Mouse (Mus musculus): ENCODE data around the gene Ankrd28.
"Not testable (repeated sequence)": the region's sequence is repeated elsewhere in the genome, so short reads cannot be mapped to it uniquely, and the experiment has no call there.

Gene Ankrd28

DNA sequence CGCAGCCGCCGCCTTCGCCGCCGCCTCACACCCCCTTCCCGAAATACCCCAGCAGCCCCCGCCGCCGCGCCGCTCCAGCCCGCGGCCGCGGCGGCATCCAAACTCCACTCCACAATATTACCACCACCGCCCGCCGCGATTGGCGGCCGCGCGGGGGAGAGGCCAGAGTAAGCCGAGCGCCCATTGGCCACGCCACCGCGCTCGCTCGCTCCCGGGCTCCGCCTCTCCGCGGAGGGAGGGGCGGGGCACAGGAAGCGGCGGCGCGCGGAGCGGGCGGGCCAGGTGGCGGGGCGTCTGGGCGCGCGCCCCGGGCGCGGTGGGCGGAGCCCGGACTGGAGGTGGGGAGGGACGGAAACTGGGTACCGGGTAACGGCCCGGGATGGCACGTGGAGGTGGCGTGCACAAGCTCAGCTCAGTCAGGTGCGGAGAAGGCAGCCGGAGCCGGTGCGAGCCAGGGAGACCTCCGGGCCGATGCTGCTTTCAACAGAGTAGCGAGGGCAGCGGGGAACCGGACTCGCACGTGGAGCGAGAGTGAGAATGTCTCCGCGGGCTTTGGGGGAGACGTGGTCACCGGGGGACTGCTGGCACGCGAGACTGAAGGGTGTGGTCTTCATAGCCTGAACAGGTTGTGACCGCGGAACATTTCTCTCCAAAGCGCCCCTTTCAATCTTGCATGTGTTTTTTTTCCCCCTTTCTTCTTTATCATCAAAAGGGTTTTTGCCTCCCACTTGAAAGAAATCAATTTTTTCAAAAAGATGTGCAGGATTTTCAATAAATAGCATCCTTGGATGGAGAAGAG, at the start of gene Ankrd28:
Gene Ankrd28 (minus strand): TSS at position 81 of the 799 bp plus-strand sequence.
- peak; percentile 95 to 98 for DNase-seq (ENCODE audit: low spot score in 2 of 2)

DNA sequence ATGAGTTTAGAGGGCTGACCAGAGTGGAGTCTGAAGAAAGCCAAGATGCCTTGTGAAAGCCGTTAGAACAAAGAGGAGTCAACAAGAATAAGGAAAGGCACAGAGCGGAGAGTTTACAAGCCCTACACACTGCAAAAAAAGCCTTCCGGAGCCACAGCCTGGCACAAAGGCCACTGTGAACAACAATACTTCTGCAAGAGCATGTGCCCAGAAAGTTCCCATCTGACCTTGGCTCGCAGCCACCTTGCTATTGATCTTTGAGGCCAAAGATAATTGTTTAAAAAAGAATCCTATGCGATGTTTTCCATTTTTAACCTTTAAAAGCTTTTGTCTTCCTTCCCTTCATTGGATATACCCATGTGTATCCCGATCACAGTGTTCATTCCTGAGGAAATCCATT, 49.0 kb upstream of the Ankrd28 start:
- no peak for DNase-seq (ENCODE audit: low spot score in 2 of 2)

- DNase-seq (ENCODE audit: low spot score in 2 of 2) = no peak
Measured at GRCm38 (mm10) chr14:31872130-31872529, 41.7 kb upstream of the Ankrd28 start.

DNA sequence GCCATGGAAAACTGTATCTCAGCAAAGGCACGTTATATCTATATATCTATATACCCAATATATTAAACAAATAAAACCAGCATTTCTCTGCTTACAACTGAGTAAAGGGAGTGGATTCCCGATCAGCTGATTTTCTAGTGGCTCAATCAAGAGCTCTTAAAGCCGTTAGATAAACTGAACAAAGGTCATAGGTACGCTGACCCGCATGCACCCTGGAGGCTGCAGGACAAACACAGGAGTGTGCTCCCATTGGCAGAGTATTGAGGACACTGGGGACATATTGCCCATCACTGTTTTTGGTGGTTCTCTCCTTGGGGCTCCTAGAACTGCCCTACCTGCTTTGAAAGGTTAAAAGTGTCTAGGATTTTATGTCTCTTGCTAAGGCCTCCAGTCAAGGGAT, 40.0 kb upstream of the Ankrd28 start:
- no peak for DNase-seq (ENCODE audit: low spot score in 2 of 2)

GRCm38 (mm10) chr14:31868591-31868990, 38.1 kb upstream of the Ankrd28 start:
- DNase-seq (ENCODE audit: low spot score in 2 of 2) = no peak

DNA sequence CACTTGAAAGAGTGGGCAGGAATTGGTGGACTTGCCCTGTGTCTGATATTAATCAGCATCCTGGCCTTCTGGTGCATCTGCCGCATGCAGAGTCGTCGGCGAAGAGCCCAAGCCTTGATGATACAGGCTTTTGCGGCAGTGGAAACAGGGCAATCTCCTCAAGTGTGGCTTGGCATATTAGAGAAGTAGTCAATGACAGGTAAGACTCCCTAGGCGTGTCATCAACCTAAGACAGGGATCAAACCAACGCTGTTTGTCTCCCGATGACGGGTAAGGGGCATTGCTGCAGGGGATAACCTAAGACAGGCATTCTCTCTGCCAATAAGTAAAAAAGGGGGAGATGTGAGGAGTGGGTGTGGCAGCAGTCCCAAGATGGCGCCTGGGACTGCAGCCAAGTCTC, 35.9 kb upstream of the Ankrd28 start:
- not testable (repeated sequence) for DNase-seq (ENCODE audit: low spot score in 2 of 2)

DNA sequence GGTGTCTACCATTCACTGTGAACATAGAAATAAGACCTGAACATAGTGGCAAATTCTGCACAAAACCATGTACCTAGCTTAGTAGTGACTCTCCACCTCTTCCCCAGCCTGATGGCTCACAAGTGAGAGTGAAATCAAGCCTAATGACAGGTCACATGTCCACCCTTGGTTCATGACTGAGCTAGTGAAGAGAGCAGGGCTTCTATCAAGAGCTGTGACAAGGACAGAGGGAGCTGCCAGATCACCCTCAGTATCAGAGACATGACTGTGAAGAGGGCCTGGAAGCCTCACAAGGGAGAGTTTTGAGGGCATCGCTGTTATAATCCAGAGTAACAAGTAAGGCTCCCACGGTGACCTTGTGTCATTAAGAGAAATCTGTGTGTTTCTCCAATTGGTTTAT, 28.2 kb upstream of the Ankrd28 start:
- DNase-seq (ENCODE audit: low spot score in 2 of 2) = peak in 1 of 2 experiments; percentile 18

GRCm38 (mm10) chr14:31857096-31857975, 26.9 kb upstream of the Ankrd28 start:
- DNase-seq (ENCODE audit: low spot score in 2 of 2) = peak in 1 of 2 experiments; percentile 52

DNA sequence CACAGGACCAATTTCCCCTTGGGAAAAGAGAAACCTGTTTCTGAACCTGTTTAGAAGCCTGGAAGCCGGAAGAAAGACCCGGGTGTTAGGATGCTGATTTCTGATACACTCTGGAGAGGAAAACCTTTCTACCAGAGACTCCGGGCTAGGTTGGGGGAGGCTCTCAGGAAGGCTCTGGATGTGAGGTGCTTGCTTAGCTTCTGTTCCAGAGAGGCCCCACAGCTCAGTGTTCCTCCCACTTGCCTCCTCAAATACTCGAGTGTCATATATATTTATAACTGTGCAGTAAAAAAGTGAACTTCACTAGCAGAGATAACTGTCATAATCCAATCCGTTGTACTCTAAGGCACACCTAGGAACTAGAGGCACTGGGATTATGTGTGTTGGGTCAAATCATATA, 25.6 kb upstream of the Ankrd28 start:
- no peak for DNase-seq (ENCODE audit: low spot score in 2 of 2)

GRCm38 (mm10) chr14:31854667-31855066, 24.2 kb upstream of the Ankrd28 start:
- peak in 1 of 2 experiments; percentile 34 for DNase-seq (ENCODE audit: low spot score in 2 of 2)

GRCm38 (mm10) chr14:31843571-31843970, 13.1 kb upstream of the Ankrd28 start:
- no peak for DNase-seq (ENCODE audit: low spot score in 2 of 2)

GRCm38 (mm10) chr14:31832022-31832421, 1.6 kb upstream of the Ankrd28 start:
- no peak for DNase-seq (ENCODE audit: low spot score in 2 of 2)

- no peak for DNase-seq (ENCODE audit: low spot score in 2 of 2)
Measured at GRCm38 (mm10) chr14:31831370-31831712, 890 bp upstream of the Ankrd28 start.

DNA sequence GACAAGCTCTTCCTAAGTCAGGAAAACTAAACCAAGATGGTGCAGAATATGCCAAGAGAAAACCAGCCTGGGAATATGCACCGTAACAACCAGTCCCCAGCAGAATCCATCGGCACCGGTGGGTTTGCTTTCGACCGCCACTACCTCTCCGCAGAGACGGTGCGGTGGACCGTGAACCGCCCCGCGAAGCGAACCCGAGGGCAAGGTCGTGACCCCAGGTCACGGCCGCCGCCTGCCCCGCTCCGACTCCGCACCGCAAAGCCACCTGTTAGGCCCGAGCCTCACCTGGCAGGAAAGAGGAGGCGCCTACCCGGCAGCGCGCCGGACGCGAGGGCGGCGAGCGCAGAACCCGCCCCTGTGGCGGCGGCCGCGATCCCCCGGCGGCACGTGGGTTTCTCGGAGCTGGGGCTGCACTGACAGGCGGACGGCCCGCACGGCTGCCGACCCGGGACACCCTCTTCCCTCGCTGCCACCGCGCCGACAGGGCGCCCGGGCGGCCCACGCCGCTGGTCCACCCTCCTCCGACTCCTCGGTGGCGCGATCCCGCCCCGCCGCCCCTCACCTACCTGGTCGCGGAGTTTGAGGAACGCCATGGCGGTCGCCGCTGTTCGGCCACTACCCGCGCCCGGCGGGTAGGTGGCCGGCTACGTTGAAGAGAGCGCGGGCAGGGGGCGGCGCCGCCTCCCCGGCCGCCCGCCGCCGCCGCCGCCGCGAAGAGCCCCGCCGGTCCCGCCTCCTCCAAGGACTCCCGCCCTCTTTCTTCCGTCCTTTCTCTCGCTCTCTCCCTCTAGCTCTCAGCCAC, 489 bp downstream of the Ankrd28 start:
- DNase-seq (ENCODE audit: low spot score in 2 of 2) = peak; percentile 60 to 84

- DNase-seq (ENCODE audit: low spot score in 2 of 2) = no peak
Measured at GRCm38 (mm10) chr14:31827221-31827620, 3.2 kb downstream of the Ankrd28 start.

GRCm38 (mm10) chr14:31809942-31810341, 20.5 kb downstream of the Ankrd28 start:
- DNase-seq (ENCODE audit: low spot score in 2 of 2) = no peak

- DNase-seq (ENCODE audit: low spot score in 2 of 2) = no peak
Measured at GRCm38 (mm10) chr14:31803791-31804190, 26.7 kb downstream of the Ankrd28 start.

DNA sequence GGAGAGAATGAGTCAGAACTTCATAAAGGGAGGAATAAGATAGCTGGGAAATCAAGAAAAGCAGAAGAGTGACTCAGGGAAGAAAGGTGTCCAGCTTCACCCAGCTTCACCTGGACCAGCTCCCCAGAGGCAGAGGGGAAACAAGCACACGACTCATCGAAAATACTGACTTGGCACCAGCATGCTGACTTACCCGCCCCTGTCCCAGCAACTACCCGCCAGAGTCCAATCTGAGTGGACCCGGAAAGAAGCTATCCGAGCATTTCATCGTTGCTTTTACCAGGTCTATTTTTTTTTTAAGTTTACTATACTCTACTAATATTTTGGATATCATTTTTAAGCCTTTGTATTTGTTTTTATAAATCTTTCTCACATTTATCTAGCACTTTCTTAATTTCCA, 29.5 kb downstream of the Ankrd28 start:
- no peak for DNase-seq (ENCODE audit: low spot score in 2 of 2)

GRCm38 (mm10) chr14:31800446-31800845, 30.0 kb downstream of the Ankrd28 start:
- DNase-seq (ENCODE audit: low spot score in 2 of 2) = no peak

DNA sequence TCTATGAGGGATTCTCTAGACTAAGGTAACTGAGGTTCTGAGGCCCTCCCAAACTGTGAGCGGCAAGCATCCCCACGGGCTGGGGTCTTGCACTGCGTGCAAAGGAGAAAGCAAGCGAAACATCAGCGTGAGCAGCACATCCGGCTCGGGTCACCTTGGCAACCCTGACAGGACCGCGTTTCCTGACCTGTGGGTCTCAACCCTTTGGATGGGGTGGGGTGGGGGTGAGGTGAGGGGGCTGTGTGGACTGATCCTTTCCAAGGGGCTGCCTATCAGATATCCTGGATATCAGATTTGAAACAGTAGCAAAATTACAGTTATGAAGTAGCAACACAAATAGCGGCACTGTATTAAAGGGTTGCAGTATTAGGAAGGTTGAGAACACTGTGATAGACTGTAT, 31.5 kb downstream of the Ankrd28 start:
- no peak for DNase-seq (ENCODE audit: low spot score in 2 of 2)

- no peak for DNase-seq (ENCODE audit: low spot score in 2 of 2)
Measured at GRCm38 (mm10) chr14:31795535-31795934, 34.9 kb downstream of the Ankrd28 start.

DNA sequence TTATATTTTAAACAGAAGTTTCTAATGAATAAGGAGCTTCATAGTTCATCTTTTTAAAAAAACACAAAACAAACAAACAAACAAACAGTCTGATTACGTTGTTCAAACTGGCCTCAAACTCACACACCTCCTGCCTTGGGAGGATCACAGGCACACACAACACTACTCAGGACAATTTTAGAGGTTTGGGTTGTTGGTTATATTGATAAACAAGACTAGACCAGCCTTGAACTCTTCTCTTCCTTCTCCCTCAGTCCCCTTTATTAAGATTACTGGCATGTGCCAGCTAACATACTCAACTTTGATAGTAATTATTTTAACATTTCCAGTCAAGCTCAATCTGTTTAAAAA, 35.7 kb downstream of the Ankrd28 start:
- DNase-seq (ENCODE audit: low spot score in 2 of 2) = no peak

Measured in spleen, postnatal 4 days (tissue).